Mouse (Mus musculus) heart, embryonic 13.5 days (tissue): ENCODE measurements at regions not wholly inside any gene's neighbourhood (a gene's known extent, or its start where the extent isn't known, plus 50 kb on each side); places are given as distances from the start of the nearest gene placed in this dataset.
A peak's percentile ranks its signal among the peaks of the same experiment; 100 is the strongest.

ENCODE experiments used
- ATAC-seq: fragments of 200-750 bp; cut with Nextera tagmentation; 2 replicates; pipeline ENCODE4 v1.8.0; 2017; ENCODE audit warnings: moderate TSS enrichment; ENCODE audit not compliant: insufficient number of reproducible peaks, low FRiP score, low TSS enrichment; ENCODE audit errors: extremely low read depth
- H3K27ac ChIP-seq: fragments of 300-500 bp; sonication (generic); replicated peaks from 2 replicates; pipeline ENCODE4 v1.5.1; 2015; ENCODE audit warnings: moderate library complexity, mild to moderate bottlenecking, inconsistent platforms
- H3K27me3 ChIP-seq: fragments of 300-500 bp; sonication (generic); replicated peaks from 2 replicates; pipeline ENCODE4 v1.6.1; 2015; ENCODE audit warnings: mild to moderate bottlenecking, inconsistent platforms
- H3K36me3 ChIP-seq: fragments of 300-500 bp; sonication (generic); 2 replicates; pipeline ENCODE4 v1.6.1; 2015; ENCODE audit warnings: mild to moderate bottlenecking, inconsistent platforms
- H3K4me1 ChIP-seq: fragments of 300-500 bp; sonication (generic); 2 replicates; pipeline ENCODE4 v1.6.1; 2015; ENCODE audit warnings: inconsistent platforms
- H3K4me2 ChIP-seq: fragments of 300-500 bp; sonication (generic); 2 replicates; pipeline ENCODE4 v1.6.1; 2015; ENCODE audit warnings: inconsistent platforms, mild to moderate bottlenecking, moderate library complexity
- H3K4me3 ChIP-seq: fragments of 300-500 bp; sonication (generic); 2 replicates; pipeline ENCODE4 v1.5.1; 2015; ENCODE audit warnings: moderate library complexity, mild to moderate bottlenecking, inconsistent platforms
- H3K9ac ChIP-seq: fragments of 300-500 bp; sonication (generic); 2 replicates; pipeline ENCODE4 v1.6.1; 2015; ENCODE audit warnings: inconsistent platforms, mild to moderate bottlenecking, moderate library complexity
- H3K9me3 ChIP-seq: fragments of 300-500 bp; sonication (generic); 2 replicates; pipeline ENCODE4 v1.6.1; 2016; ENCODE audit warnings: inconsistent platforms
- WGBS: fragments of 180-500 bp; shearing (Covaris S2); methylation state at CpG from one replicate; pipeline ENCODE4 v1.1.7; 2015; ENCODE audit warnings: mixed read lengths; 5-methylcytosine and 5-hydroxymethylcytosine counted together

GRCm38 (mm10) chrX:99567367-99568164, 96.5 kb upstream of the Pja1 start:
- Histone ChIP-seq H3K9ac (0 out of 2 replicates have a peak overlapping the region, but pooled peaks have one; percentile 28), H3K4me2 (peak overlapping the region; percentile 59), H3K4me3 (peak overlapping the region; percentile 20), H3K9me3 (no peaks in the 10 kb centered on the region), H3K27me3 (peaks cover 88% of the 10 kb centered on the region), H3K4me1 (peaks cover 13% of the 10 kb centered on the region; the same call in 1 of the 2 replicates), H3K36me3 (no peaks in the 10 kb centered on the region), H3K27ac (no peak overlapping the region)
- no peak for ATAC-seq
- 15% methylated on average over 26 of the region's 28 CpGs for WGBS

DNA sequence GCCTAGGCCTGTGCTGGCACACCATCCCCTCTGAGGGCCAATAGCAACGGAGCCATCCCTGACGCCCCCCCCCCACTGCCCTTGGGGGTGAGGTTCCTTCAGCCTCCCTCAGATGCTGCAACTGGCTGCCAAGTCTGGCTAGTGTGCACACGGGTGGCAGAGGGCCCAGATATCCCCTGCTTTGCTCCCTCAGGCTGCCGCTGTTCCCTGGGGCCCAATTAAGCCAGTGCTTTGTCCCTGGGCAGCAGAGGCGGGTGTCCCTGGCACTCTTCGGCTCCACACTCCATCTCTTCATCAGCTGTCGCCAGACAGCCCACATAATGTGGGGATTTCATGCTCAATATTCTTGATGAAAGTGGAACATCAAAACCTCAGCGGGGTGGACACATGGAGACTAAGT, 90.9 kb upstream of the Pja1 start:
- Histone ChIP-seq H3K4me1 (peaks cover 9% of the 10 kb centered on the region; the same call in 1 of the 2 replicates), H3K27ac (no peak overlapping the region), H3K9ac (no peak overlapping the region), H3K4me2 (no peak overlapping the region), H3K27me3 (peaks cover 83% of the 10 kb centered on the region), H3K9me3 (no peaks in the 10 kb centered on the region), H3K4me3 (no peak overlapping the region), H3K36me3 (no peaks in the 10 kb centered on the region)
- WGBS = 58% methylated on average over 8 of the region's 8 CpGs
- ATAC-seq = no peak

- 69% methylated on average over 2 of the region's 2 CpGs for WGBS
- Histone ChIP-seq H3K27me3 (peaks cover 82% of the 10 kb centered on the region), H3K36me3 (no peaks in the 10 kb centered on the region), H3K4me1 (peaks cover 11% of the 10 kb centered on the region; the same call in 1 of the 2 replicates), H3K4me3 (no peak overlapping the region), H3K9me3 (no peaks in the 10 kb centered on the region), H3K9ac (no peak overlapping the region), H3K27ac (no peak overlapping the region), H3K4me2 (no peak overlapping the region)
- no peak for ATAC-seq
Observed at GRCm38 (mm10) chrX:99560699-99561098, 89.6 kb upstream of the Pja1 start.

DNA sequence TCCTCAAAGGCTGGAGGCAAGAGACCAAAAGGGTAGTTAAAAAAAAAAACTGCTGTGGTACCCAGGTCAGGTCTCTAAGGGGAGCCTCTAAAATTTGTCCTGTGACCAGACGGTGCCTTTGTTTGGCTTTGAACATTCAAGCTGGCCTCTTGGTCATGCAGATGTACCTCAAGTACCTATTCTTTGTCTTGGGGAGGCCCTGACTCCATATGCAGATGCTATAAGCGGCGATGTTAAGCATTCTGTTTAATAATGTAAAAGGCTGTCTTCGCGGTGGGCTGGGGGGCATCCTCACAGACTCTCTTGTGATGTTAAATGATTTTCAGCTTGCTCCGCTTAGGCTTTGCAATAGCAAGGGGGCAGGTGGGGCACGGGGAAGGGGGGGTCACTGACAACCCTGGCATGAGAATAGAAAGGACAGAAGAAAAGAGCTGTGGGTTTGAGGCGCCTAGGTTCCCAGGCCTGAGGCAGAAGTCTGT, 85.8 kb upstream of the Pja1 start:
- WGBS = 52% methylated on average over 8 of the region's 8 CpGs
- no peak for ATAC-seq
- H3K4me3 ChIP-seq = no peak overlapping the region
- H3K9me3 ChIP-seq = no peaks in the 10 kb centered on the region
- peaks cover 81% of the 10 kb centered on the region for H3K27me3 ChIP-seq
- H3K27ac ChIP-seq = no peak overlapping the region
- H3K4me2 ChIP-seq = no peak overlapping the region
- H3K36me3 ChIP-seq = no peaks in the 10 kb centered on the region
- H3K4me1 ChIP-seq = peaks cover 3% of the 10 kb centered on the region; the same call in 1 of the 2 replicates
- no peak overlapping the region for H3K9ac ChIP-seq

DNA sequence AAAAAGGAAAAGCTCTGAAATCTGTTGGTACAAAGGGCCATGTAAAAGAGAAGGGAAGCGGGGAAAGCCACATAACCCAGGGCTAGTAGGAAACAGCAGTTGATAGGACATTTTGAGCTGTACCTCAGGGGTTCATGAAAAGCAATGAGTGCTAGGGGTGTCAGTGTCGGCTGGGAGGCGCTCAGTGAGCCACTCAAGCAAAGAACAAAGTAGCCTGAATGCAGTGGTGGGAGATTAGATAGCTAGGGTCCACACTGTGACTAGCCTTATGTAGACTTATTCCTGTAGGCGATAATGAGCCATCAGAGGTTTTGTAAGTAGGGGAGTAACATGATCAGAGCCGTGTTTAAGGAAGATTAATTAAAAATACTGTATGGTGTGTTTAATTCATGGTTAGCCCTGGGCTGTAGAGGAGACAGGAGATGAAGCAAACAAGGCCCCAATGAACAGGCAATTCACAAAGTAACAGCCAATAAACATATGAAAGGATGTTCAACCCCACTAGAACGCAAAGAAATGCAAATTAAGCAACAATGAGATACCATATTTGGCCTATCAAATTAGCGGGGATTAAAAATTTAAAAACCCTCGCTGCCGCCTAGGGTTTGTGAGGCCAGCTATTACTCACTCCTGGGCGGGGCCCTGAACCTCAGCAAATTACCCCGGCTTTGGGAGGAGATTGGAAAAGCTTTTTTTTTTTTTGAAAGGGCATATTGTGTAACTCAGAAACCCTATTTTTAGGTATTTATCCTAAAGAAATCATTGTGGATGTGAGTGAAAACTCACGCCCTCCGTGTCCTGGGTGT, 85.1 kb upstream of the Pja1 start:
- H3K27me3 ChIP-seq = peaks cover 81% of the 10 kb centered on the region
- no peak overlapping the region for H3K4me2 ChIP-seq
- H3K4me1 ChIP-seq = peaks cover 4% of the 10 kb centered on the region
- 45% methylated on average over 13 of the region's 13 CpGs for WGBS
- no peaks in the 10 kb centered on the region for H3K36me3 ChIP-seq
- no peaks in the 10 kb centered on the region for H3K9me3 ChIP-seq
- H3K27ac ChIP-seq = no peak overlapping the region
- H3K4me3 ChIP-seq = no peak overlapping the region
- no peak for ATAC-seq
- H3K9ac ChIP-seq = no peak overlapping the region

DNA sequence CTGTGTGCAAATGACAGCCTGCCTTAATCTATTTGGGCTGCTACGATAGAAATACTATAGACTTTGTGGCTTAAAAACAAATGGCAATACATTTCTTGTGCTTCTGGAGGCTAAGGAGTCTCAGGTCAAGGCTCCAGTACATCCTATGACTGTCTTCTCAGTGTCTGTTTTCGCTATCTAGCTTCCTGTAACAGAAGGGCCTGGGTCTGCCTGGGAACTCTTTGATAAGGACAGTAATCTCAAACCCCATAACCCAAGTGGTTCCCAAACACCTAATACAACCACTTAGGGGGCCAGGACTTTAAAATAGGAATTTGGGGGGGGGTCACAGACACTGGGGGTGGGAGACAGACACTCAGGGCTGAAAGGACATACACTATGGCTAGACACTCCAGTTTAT, 81.7 kb upstream of the Pja1 start:
- Histone ChIP-seq H3K36me3 (no peaks in the 10 kb centered on the region), H3K4me3 (no peak overlapping the region), H3K4me1 (peaks cover 21% of the 10 kb centered on the region), H3K9ac (no peak overlapping the region), H3K4me2 (no peak overlapping the region), H3K27me3 (peaks cover 77% of the 10 kb centered on the region), H3K9me3 (no peaks in the 10 kb centered on the region), H3K27ac (no peak overlapping the region)
- ATAC-seq = no peak
- WGBS = 53% methylated on average over 2 of the region's 2 CpGs

DNA sequence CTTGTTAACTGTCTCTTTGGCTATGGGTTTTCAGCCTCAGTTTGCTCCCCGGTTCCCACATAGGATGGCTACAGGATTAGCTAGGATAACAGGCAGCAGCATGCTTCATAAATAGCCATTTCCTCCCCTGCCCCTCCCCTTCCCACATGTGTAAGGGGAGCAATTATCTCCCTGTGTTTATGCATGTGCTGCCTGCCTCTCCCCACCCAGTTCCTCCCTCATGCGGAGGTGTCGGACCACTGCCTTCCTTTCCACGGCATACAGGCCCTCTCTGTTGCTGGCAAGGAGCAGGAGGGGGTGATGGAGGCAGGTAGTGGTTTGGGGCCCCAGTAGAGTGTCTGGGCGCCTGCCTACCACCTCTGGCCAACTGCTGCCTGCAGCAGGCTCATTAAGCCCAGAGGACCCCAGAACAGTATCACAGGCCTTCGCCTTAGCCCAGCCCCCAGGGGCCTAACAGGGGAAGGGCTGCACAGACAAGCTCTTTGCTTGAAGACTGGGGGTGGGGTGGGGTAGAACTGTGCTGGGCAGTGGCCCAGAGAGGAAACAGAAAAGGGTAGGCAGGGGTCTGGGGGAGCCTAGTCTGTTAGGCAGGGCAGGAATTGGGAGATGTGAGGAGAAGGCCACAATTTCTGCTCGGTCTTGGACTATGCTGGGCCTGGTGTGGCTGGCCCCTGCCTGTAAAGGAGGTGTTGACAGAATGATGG, 79.1 kb upstream of the Pja1 start:
- H3K4me2 ChIP-seq = no peak overlapping the region
- peaks cover 18% of the 10 kb centered on the region for H3K4me1 ChIP-seq
- H3K9ac ChIP-seq = no peak overlapping the region
- H3K27ac ChIP-seq = 0 out of 2 replicates have a peak overlapping the region, but pooled peaks have one; percentile 50
- no peak for ATAC-seq
- WGBS = 30% methylated on average over 7 of the region's 7 CpGs
- H3K4me3 ChIP-seq = no peak overlapping the region
- no peaks in the 10 kb centered on the region for H3K36me3 ChIP-seq
- H3K27me3 ChIP-seq = peaks cover 65% of the 10 kb centered on the region
- no peaks in the 10 kb centered on the region for H3K9me3 ChIP-seq

GRCm38 (mm10) chrX:99548284-99549019, 77.4 kb upstream of the Pja1 start:
- Histone ChIP-seq H3K4me1 (peaks cover 18% of the 10 kb centered on the region), H3K4me2 (no peak overlapping the region), H3K9me3 (no peaks in the 10 kb centered on the region), H3K4me3 (no peak overlapping the region), H3K9ac (no peak overlapping the region), H3K27ac (no peak overlapping the region), H3K27me3 (peaks cover 64% of the 10 kb centered on the region), H3K36me3 (no peaks in the 10 kb centered on the region)
- ATAC-seq = no peak
- 63% methylated on average over 4 of the region's 4 CpGs for WGBS

DNA sequence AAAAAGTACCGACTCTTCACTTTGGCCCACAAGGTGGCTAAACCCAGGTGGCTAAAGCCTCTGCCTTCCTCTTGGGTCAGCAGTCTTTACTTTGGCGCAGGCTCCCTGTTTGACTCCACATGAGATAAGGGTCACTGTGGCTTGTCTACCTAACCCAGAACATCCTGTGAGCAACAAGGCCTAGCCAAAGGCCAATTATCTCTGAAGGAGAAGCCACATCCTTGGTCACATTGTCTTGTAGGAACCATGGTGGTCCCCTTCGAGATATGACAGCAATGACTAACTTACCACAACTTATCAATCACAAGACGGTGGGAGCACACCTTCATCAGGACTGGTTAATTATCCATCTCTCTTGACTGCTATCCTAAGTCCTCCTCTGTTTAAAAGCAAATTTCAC, 73.3 kb upstream of the Pja1 start:
- no peak overlapping the region for H3K4me2 ChIP-seq
- no peaks in the 10 kb centered on the region for H3K9me3 ChIP-seq
- no peak for ATAC-seq

GRCm38 (mm10) chrX:99541916-99542315, 70.8 kb upstream of the Pja1 start:
- H3K4me1 ChIP-seq = peaks cover 6% of the 10 kb centered on the region
- no peak overlapping the region for H3K4me2 ChIP-seq
- no peak overlapping the region for H3K9ac ChIP-seq
- peaks cover 44% of the 10 kb centered on the region for H3K27me3 ChIP-seq
- 81% methylated on average over 3 of the region's 3 CpGs for WGBS
- no peak overlapping the region for H3K27ac ChIP-seq
- ATAC-seq = no peak
- H3K36me3 ChIP-seq = no peaks in the 10 kb centered on the region
- H3K4me3 ChIP-seq = no peak overlapping the region
- no peaks in the 10 kb centered on the region for H3K9me3 ChIP-seq

More for the DNA sequence above, 73.3 kb upstream of the Pja1 start:
- H3K9ac ChIP-seq = no peak overlapping the region
- no peak overlapping the region for H3K4me3 ChIP-seq
- WGBS = 69% methylated on average over 4 of the region's 4 CpGs
- peaks cover 6% of the 10 kb centered on the region for H3K4me1 ChIP-seq
- peaks cover 49% of the 10 kb centered on the region for H3K27me3 ChIP-seq
- no peaks in the 10 kb centered on the region for H3K36me3 ChIP-seq
- H3K27ac ChIP-seq = no peak overlapping the region
